Mouse (Mus musculus) forelimb bud, embryonic 11.5 days (tissue): ENCODE results near the gene Rplp2.

Experiments
- DNase-seq: peaks from one replicate; pipeline ENCODE4 v3.0.0-alpha.2; 2012; ENCODE audit warnings: low read depth, low spot score

Gene Rplp2

DNA sequence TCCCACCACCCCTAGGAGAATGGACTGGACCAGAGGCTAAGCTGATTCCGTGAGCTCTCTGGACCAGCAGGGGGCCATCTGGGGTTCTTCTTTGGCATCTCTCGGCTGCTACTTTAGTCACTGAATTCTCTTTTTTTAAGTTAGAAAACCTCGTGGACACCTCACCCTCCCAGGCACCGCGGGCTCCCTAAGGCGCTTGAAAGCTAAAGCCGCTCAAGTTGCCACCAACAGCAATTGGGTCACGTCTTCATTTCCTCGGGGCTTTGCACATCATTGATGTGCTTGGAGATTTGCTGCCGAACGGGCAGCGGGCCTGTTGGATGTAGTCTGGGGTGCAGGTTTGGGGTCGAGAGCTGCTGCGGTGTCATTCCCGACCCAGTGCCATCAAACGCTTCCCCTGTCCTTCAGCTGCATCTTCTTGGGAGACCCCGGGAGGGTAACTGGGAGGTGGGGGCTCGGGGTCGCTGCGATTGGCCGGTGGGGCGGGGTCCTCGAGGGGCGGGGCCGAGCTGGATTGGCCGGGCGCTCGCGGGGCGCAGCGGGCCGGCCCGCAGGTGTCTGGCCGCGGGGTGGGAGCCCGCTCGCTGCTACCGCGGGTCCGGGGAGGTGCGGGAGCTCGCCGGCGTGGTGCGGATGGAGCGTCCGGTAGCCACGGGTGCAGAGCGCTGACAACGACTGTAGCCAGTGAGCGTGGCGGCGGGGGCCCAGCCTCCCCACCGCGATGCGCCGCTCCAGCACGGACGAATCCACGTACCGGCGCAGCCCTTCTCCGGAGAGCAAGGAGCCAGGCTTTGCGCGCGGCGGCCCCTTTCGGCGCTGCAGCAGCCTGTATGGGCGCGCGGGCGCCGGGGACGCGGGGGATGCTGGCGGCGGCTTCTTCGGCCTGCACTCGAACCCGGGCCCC is 34.6 kb downstream of the Rplp2 start:
- DNase-seq = no peak

DNA sequence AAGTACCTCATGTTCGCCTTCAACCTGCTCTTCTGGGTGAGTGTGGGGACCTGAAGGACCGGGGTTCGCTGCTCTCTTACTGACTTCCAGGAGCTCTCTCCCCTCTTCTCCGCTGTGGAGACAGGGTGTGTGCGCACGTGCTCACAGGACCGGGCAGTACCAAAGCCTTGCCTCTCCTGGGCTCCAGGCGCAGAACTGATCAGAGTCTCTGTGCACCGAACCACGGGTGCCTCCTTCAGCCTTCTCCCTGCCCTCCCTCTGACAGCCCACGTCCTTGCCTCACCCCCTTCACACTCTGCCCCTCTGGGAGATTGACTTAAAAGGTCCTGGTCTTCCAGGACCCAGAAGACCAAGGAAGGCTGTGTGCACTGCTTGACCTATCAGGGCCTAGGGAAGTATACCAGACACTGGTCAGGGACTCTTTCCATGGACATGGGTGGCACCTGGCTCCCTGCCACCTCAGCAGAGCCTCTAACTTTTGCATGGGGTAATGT is 35.4 kb downstream of the Rplp2 start:
- DNase-seq = no peak

DNA sequence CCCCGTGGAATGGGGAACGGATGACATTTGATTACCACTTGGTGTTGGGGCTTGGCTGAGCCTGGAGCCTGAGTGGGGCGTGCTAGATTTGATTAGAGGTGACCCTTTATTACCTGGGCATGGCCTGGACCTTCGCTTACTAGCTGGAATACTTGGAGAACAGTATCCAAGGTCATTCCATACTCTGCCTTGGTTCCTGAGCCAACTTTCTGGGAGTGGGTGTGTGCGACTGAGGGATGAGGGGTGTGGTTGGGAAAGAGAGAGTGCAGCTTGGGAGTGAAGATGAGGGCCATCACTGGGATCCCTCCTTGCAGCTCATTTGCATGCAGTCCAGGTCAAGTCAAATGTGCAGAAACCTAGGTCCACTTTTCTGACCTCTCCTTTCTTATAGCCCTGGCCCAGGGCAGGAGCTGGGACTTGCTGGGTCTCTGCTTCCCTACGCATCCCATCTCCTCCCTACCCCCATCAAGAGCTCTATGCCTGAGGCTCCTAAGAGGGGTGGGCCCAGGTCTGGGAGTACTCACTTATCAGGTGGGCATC is 36.0 kb downstream of the Rplp2 start:
- no peak for DNase-seq

DNA sequence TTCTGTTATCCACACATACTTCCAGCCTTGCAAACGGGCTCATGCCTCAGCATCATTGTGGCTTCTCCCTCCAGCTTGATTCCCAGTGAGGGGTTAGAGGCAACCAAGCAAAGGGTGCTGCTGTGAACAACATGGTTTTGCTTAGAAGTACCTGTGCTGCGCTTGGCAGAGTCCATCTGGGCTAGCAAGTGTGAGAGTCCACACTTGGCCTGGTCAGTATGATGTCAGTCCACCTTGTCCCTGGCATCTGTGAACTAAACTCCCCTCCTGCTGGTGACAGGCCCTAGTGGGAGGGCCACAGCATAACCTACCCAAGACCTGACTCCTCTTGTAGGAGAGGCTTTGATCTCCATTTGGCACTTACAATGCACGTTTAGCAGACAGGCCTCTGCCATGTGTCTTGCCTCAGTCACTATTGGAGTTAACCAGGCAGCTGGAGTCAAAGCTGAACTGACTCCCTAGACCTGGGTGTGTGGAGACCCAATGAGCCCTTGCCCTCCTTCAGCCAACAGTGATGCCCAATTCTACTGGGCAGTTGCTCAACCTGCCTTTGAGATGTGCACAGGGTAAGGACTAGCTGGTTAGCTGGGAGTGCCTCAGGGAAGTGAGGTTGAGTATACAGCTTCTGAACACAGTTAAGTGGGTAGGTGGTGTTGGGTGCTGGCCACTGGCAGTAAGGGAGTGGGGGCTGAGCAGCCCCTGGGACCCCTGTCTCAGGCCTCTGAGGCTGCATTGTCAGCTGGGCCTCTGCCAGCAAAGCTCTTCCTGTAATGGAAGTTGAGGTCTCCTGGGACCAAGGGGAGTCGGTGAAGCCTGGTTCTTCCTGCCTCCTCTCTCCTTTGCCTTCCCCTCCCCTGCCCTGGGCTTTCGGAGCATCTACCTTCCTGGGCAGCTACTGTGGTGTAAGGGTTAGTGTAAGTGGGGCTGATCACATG is 37.3 kb downstream of the Rplp2 start:
- no peak for DNase-seq

DNA sequence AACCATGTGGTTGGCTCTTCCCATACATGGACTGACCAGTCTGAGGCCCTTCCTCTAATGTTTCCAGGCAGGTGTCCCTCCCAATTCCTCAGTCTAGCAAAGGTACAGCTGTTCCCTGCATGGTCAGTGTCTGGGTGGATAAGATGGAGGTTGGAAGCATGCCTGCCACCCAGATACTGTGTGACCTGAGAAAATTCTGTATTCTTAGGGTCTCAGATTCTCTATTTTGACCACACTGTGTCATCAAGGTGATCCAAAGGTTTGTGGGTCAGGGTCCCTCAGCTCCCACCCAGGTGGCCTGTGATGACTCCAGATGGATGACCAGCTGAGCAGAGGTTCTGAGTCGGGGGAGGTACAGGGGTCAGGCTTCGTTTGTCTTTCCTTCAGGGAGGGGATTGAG is 38.0 kb downstream of the Rplp2 start:
- DNase-seq = no peak

DNA sequence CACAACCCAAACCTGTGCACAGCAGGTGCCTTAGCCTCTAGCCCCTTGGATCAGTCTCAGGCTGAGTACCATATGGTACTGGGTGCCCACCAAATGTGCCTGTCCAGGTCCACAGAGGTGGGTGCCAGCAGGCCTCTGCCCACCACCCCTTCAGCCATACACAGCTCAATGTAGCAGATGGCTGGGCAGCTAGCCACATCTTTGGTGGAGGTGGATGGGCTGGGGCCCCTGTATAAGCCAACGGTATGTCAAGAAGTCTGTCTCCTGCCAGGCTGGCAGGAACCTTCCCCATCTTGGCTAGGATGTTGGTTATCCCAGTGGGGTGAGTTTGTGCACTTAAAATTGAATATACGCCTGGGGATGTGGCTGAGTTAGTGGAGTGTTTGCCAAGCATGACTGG is 38.4 kb downstream of the Rplp2 start:
- DNase-seq = no peak

DNA sequence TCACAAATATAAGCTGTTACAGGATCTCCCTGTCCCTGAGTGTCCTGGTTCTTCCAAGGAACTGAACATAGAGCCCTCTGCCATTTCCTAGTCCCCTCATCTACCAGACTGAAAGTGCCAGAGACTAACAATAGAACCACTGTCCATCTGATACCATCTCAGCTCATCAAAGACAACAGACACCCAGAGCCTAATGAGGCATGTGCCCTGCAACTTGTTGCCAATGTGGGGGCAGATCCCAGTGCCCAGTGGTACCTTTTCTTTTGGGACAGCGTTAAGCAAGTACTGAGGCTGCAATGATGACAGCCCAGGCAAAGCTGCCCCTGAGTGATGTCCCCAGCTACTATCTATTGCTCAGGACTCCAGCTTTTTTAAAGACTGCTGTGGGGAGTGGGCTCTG is 39.1 kb downstream of the Rplp2 start:
- no peak for DNase-seq

DNA sequence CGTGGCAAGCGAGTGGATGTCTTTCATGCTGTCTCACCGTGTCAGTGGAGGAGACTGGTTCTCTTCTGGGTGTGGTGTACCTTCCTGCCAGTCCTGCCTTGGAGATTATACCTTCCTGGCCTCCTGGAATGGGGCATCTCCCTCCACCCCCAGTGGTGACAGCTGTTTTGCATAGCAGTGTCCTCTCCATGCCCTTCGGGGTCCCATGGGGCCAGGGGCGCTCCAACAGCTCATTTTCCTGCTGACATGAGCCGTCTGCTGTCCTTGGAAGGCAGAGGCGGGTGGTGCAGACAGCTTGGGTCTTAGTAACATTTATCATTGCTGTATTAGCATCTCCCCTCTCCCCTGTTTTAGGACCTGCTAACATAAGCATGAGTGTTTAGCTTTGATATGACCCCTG is 40.0 kb downstream of the Rplp2 start:
- no peak for DNase-seq

DNA sequence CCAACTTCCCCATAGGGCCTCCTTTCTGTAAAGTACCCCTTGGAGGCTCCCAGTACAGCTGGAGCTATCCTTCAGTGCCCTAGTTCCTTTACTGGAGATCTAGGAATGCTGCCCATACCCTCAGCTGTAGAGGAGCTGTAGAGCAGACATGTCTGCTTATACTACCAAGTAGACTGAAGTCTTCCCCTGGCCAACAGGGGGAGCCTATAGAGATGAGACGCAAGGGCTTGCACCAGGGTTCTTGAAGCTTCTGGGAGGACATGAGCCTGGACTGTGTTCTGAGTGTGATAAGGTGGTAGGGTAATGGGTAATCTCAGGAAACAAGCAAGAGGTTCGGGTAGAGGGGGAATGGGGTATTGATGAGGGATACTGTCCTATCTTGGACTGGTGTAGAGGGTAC is 44.0 kb downstream of the Rplp2 start:
- DNase-seq = no peak

DNA sequence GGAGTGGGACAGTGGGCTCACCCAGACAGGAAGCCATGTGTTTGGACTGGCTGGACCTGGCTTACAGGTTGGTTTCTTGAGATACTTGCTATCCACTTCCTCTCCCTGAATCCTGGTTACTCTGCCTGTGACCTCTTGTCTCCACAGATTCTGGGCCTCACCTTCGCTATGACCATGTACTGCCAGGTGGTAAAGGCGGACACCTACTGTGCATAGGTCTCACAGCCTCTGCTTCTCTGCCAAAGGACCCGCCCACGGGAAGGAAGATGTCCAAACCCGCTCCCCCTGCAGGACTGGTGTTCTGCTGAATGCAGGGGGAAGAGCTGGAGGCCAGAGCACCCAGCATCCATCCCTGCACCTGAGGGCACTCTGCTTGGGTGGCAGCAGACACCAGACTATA is 45.6 kb downstream of the Rplp2 start:
- DNase-seq = no peak

DNA sequence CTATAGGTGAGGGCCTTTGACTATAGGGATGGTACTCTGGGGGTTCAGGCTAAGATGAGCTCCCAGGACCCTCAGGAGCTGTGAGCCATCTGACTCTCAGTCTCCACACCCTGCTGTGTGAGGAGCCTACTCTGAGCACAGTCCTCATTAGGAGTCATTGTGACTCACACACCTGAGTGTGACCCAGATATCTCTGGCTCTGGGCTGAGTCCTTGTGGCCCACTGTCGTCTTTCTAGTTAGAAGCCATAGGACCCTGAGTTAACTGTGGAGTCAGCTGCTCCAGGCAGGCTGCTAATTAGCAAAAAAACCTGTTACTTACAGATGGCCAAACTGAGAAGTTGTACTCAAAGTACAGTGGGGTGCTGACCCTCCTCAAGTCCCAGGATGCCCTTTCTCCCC is 46.6 kb downstream of the Rplp2 start:
- no peak for DNase-seq

DNA sequence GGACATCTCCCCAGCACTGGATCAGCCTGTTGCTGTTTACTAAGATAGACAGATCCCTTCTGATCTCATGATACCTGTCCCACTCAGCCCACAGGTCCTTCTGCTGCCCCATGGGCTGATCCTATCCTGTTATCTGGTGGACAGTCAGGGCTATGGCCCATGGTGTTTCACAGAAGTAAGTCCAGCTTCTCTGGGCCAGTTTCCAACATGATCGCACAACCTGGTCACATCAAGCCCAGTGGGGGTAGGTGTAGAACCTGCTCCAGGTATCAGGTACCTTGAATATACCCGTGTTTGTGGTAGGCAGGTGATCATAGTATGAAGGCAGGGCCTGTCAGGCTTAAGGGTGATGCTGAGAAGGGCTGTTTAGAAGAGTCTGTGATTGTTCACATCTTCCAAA is 48.2 kb downstream of the Rplp2 start:
- DNase-seq = no peak

DNA sequence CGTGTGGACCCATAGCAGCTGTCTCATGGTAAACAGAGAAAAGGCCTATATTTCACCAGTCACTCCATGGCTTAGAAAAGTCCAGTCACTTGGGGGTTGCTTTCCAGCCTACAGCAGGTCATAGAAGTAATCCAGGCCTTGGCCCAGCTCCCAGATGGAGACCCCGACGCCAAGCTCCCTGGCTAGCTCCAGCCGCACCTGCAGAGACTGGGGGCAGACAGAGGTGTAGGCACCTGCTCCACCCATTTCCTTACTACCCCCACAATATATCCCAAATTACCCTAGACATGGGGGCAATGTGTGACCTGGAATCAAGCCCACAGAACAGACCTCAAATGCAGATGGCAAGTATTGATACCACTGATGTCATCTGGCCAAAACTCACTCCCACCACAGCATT is 48.8 kb downstream of the Rplp2 start:
- no peak for DNase-seq

DNA sequence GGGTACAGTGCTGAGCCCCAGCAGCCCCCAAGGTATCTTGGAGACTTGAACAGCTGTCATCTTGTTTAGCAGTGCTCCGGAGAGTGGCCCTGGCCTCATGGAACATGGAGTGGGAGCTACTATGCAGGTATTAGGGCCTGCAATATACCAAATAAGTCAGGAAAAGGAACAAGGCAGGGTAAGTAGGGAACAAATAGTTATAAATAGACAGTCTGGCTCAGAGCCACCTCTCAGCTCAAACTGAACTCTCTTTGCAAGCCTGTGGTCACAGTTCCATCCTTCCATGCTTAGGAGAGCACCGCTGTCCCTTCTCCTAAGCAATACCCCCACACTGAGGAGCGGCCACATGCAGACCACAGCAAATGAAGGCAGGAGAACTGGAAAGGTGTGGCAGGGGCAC is 50.4 kb downstream of the Rplp2 start:
- no peak for DNase-seq
